20 mouse cellular contexts compared by ENCODE assay signal in the genomic region with DNA sequence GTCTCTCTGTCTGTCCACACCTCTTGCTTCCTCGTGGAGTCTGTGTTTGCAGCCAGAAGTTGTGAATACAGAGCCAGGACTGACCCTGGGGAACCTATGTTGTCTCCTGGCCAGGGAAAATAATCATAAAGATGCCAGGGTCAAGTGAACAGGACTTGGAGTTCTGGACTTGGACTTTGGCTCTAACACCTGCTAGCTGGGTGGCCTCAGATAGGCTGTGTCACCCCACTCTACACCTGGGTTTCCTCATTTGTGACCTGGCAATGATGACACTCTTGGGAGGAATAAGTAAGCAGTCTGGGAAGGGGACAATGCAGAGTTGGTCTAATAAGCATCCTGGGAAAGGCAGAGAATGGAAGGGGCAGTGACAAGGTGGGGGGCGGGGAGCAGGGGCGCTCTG.
"Had no signal": no experiment of that assay in that cellular context is flagged by ENCODE, and none has a peak within 500 bp of the region (broad histone marks: within the 10 kb centered on the region; RNA-seq: fewer than 3 reads in every experiment).

No protein-coding gene starts in this region.

- H3K27ac ChIP-seq: lung, embryonic 15.5 days; macrophage; midbrain, embryonic 13.5 days; midbrain, embryonic 15.5 days; neural tube, embryonic 13.5 days; neural tube, embryonic 15.5 days had no signal

- H3K4me1 ChIP-seq: lung, embryonic 15.5 days; midbrain, embryonic 13.5 days; midbrain, embryonic 15.5 days; neural tube, embryonic 13.5 days; neural tube, embryonic 15.5 days had no signal

- H3K27me3 ChIP-seq: lung, embryonic 15.5 days; midbrain, embryonic 13.5 days; midbrain, embryonic 15.5 days; neural tube, embryonic 13.5 days; neural tube, embryonic 15.5 days had no signal

- DNase-seq: lung, adult 2 months; lung, postnatal 14 days; lung, postnatal 36 days; retina, postnatal 1 day; right cerebral cortex, adult 18-20 months; right cerebral cortex, postnatal 25 days; right cerebral cortex, postnatal 4 days; spleen, adult 18-20 months; thymus, adult 18-20 months; thymus, postnatal 14 days; thymus, postnatal 36 days had no signal

- H3K9me3 ChIP-seq: lung, embryonic 15.5 days; megakaryocyte, embryonic 14.5 days; midbrain, embryonic 13.5 days; midbrain, embryonic 15.5 days; neural tube, embryonic 13.5 days; neural tube, embryonic 15.5 days had no signal

- H3K36me3 ChIP-seq: lung, embryonic 15.5 days; midbrain, embryonic 13.5 days; midbrain, embryonic 15.5 days; neural tube, embryonic 13.5 days; neural tube, embryonic 15.5 days had no signal

- H3K4me2 ChIP-seq: lung, embryonic 15.5 days; midbrain, embryonic 11.5 days; midbrain, embryonic 13.5 days; midbrain, embryonic 15.5 days; neural tube, embryonic 13.5 days; neural tube, embryonic 15.5 days had no signal

- H3K4me3 ChIP-seq: lung, embryonic 15.5 days; megakaryocyte, embryonic 14.5 days; midbrain, embryonic 13.5 days; midbrain, embryonic 15.5 days; neural tube, embryonic 13.5 days; neural tube, embryonic 15.5 days had no signal

- H3K9ac ChIP-seq: lung, embryonic 15.5 days; midbrain, embryonic 13.5 days; midbrain, embryonic 15.5 days; neural tube, embryonic 13.5 days; neural tube, embryonic 15.5 days had no signal

- ATAC-seq: lung, postnatal 0 days; midbrain, embryonic 13.5 days; midbrain, embryonic 15.5 days had no signal
